Mouse (Mus musculus) CH12.LX (cell line): ENCODE data around the gene Cobl.

ENCODE experiments used
- CTCF ChIP-seq, 2 experiments: IDR thresholded peaks in 1 of 2; conservative IDR thresholded peaks in 1 of 2; 2 replicates each; pipeline ENCODE4 v1.5.1; 2011 to 2012; ENCODE audit warnings: low read depth in 2 of 2, low read length in 2 of 2, improper control_type of control experiment in 1 of 2, inconsistent platforms in 1 of 2, mild to moderate bottlenecking in 1 of 2, moderate library complexity in 1 of 2
- EP300 ChIP-seq: IDR thresholded peaks from 2 replicates; pipeline ENCODE4 v1.6.1; 2011; ENCODE audit warnings: low read length, improper control_type of control experiment
- MYC ChIP-seq: IDR thresholded peaks from 2 replicates; pipeline ENCODE4 v1.6.1; 2011; ENCODE audit warnings: low read depth, mild to moderate bottlenecking, improper control_type of control experiment, low read length
- POLR2A ChIP-seq: IDR thresholded peaks from 2 replicates; pipeline ENCODE4 v1.6.1; 2011; ENCODE audit warnings: low read depth, mild to moderate bottlenecking, improper control_type of control experiment, low read length
- ZMIZ1 ChIP-seq: IDR thresholded peaks from 2 replicates; pipeline ENCODE4 v1.6.1; 2012; ENCODE audit warnings: low read depth, mild to moderate bottlenecking, inconsistent platforms, low read length, improper control_type of control experiment

DNA sequence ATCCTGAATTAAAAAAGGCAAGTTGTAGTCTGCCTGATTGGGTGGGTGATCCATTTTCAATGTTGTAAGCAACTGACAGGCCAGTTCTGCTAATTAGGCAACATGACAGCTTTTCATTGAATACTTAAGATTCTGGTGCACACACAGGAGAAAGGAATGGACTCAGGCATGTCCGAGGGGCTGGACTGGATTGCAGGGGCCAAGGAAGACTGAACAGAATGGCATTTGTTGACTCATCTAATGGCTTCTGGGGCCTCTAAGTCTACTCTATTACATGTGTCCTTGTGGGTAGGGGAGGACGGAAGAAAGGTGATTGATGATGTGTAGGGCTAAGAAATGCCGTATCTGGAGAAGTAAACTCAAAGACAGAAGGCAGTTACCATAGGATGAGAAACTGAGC lies 159.9 kb downstream of the Cobl start:
- TF ChIP-seq POLR2A (no peak), MYC (no peak), EP300 (no peak), ZMIZ1 (no peak), CTCF (conservative IDR thresholded peaks at IDR 0.05 in 1 of 2, IDR thresholded peaks at IDR 0.05 in 1 of 2; ENCODE audit: low read depth in 2 of 2, low read length in 2 of 2) (no peak)
